ENCODE assay signal across 15 mouse cellular contexts in genomic region chr7:61658086-61658485, GRCm38 (mm10).
"Had no signal": no experiment of that assay in that cellular context is flagged by ENCODE, and none has a peak within 500 bp of the region (broad histone marks: within the 10 kb centered on the region; RNA-seq: fewer than 3 reads in every experiment).

No protein-coding gene starts in this region.

- H3K4me1 ChIP-seq: limb, embryonic 12.5 days; limb, embryonic 15.5 days; liver, embryonic 12.5 days; liver, embryonic 15.5 days had no signal

- H3K4me2 ChIP-seq: limb, embryonic 12.5 days; limb, embryonic 15.5 days; liver, embryonic 12.5 days; liver, embryonic 15.5 days; midbrain, embryonic 11.5 days had no signal

- ATAC-seq: intestine, postnatal 0 days; liver, embryonic 12.5 days had no signal

- H3K9ac ChIP-seq: limb, embryonic 12.5 days; limb, embryonic 15.5 days; liver, embryonic 12.5 days; liver, embryonic 15.5 days had no signal

- H3K27ac ChIP-seq: left cerebral cortex, adult 2 months; limb, embryonic 12.5 days; limb, embryonic 15.5 days; liver, embryonic 12.5 days; liver, embryonic 15.5 days had no signal

- H3K4me3 ChIP-seq: left cerebral cortex, adult 2 months; limb, embryonic 12.5 days; limb, embryonic 15.5 days; liver, embryonic 12.5 days; liver, embryonic 15.5 days had no signal

- H3K27me3 ChIP-seq: limb, embryonic 12.5 days; limb, embryonic 15.5 days; liver, embryonic 12.5 days; liver, embryonic 15.5 days had no signal

- DNase-seq: layer of hippocampus, postnatal 36 days; left cerebral cortex, postnatal 4 days; lung, adult 2 months; lung, postnatal 14 days; lung, postnatal 4 days; midbrain, embryonic 14.5 days; thymus, adult 18-20 months; thymus, postnatal 36 days had no signal

- H3K36me3 ChIP-seq: limb, embryonic 12.5 days; limb, embryonic 15.5 days; liver, embryonic 12.5 days; liver, embryonic 15.5 days had no signal

- H3K9me3 ChIP-seq: liver, embryonic 15.5 days had no signal
